Mouse (Mus musculus) activated CD4-positive, CD25-positive, alpha-beta regulatory T cell, adult 9 weeks (primary cell): Measurements from ENCODE around the gene Gabrb2. TPM values are rescaled to one million over a fixed set of nuclear protein-coding genes. Genes with fewer than 3 reads are reported as not detected.

Experiments used
- polyA plus RNA-seq: library from polyadenylated mRNA; unstranded; fragments of 100-300 nt; shearing (Covaris generic); gene quantifications from one replicate; pipeline ENCODE4 v1.2.1, GENCODE M21; 2017

The Gabrb2 gene
- not detected for polyA plus RNA-seq

DNA sequence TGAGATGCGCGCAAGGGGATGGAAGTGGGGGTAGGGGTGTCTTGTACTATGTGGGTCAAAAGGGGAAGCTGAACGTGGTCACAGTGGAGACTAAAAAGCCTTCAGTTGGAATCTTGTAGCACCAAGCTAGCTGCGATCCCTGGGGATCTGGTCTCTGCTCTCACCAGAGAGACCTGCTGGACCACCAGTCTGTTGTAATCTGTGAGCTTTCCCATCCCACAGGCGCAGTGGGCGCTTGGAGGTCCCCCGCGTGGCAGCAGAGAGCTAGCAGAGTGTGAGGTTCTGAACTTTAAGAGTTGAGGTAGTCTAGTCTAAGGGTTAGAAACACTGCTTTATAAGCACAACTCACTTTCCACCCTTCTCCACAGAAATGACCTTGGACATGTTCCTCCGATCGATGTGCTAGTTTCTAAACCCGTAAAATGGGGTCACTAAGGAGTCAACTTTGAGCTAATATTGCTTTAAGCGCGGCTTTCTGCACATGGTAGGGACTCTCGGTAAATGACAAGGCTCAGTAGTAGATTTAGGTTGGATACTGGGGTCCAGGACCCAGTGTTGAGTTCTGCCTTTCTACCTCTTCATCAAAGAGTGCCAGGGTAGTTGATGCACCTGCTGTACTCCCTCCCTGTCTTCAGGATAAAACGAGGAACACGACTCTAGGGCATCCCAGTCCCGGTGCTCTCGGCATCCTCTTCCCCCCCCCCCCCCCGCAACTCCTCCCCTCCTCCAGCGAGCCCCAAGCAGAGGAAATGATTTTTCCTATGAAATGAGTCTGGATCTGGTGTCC lies at the start of gene Gabrb2:
Gene Gabrb2, plus strand, starts transcription at position 762 of the 787 bp plus-strand sequence.

Other genes with a start within 250 kb of the Gabrb2 start
- not detected for gene Gabra1, start 236.8 kb upstream of the Gabrb2 start, polyA plus RNA-seq
- not detected for gene Gabra6, start 98.7 kb upstream of the Gabrb2 start, polyA plus RNA-seq